Mouse (Mus musculus): ENCODE measurements at regions not wholly inside any gene's neighbourhood (a gene's known extent, or its start where the extent isn't known, plus 50 kb on each side); places are given as distances from the start of the nearest gene placed in this dataset.

DNA sequence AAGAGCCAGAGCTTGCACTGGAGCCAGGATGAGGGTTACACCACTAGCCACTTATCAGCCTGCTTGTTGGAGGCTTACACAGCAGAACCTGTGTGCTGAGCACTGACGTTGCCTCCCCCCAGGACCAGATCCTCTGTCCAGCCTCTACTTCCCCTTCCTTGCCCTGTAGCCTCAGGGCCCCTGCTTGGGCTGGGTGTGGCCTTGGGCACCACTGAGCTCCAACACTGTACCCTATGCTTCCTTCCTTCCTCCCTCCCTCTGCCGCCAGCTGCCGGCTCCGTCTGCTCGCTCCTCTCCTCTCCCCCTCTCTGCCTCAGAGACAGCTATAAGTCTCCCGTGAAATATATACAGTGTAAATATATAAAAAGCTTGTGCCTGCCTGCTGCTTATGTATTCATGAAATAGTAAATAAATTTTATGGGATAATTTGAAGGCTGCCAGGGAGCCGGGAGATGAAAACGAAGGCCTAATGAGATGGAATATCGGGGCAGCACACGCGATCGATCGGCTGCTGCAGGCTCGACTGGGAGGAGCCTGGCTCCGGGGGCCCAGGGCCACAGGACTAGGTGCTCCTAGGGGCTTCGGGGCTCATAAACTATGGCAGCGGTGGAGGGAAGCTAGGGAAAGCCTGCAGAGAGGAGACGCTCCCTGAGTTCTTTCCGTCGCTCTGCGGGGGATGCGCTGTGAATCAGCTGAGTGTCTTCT lies 135.6 kb downstream of the Rbm19 start:
- no peak for DNase-seq (ENCODE audit: low spot score)

- peak; percentile 14 for DNase-seq (ENCODE audit: low spot score)
Measured at GRCm38 (mm10) chr5:120252551-120252950, 136.3 kb downstream of the Rbm19 start.

- DNase-seq (ENCODE audit: low spot score), result no peak
Measured at GRCm38 (mm10) chr5:120262715-120263273, 146.5 kb downstream of the Rbm19 start.

GRCm38 (mm10) chr5:120269416-120269860 lies 153.2 kb downstream of the Rbm19 start:
- no peak for DNase-seq (ENCODE audit: low spot score)

GRCm38 (mm10) chr5:120270887-120271616 lies 154.8 kb downstream of the Rbm19 start:
- no peak for DNase-seq (ENCODE audit: low spot score)

GRCm38 (mm10) chr5:120276229-120276628 lies 155.3 kb upstream of the Lhx5 start:
- DNase-seq (ENCODE audit: low spot score), result no peak

DNA sequence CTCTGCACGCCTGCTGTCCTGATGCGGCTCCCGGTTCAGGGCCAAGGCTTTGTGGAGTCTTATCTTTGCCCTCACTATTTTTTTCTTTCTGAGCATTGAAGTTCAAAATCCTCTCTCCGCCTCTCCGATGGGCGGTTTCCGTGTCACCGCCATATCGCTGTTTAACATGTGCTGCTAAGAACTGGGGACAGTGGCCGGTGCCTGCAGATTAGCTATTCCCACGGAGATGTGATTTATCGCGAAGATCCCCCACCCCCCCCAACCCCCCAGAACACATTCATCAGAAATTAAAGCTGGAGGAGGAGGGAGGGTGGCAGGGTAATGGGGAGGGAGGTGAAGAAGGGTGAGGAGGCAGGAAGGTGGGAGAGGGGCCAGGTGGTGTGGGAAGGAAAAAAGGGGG lies 151.2 kb upstream of the Lhx5 start:
- no peak for DNase-seq (ENCODE audit: low spot score)

DNA sequence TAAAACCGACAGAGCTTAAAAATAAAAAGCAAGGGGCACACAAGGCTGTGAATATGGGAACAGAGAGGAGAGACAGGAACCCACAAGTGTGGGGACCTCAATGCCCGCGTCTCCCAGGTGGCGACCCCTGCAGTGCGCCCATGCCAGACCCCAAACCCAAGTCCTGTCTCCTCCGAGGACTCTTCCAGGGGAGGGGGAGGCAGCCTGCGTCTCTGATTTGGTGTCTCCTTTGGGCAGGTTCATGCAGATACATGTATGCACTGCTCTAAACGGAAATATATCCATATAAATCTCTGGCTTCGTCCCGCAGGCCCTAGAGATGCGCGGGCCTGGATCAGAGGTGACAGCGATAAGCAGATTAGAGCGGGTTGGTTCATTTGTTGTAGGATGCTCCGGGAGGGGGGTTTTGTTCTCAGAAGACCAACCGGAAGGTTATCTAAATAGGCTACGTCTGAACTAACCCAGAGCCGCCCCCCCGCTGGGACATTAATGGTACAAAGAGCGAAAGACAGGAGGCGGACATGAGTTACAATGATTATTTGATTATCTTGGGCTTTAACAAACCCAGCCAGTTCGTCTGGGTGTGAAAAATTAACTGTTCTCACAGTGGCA lies 150.4 kb upstream of the Lhx5 start:
- DNase-seq (ENCODE audit: low spot score), result no peak

- DNase-seq (ENCODE audit: low spot score), result no peak
Measured at GRCm38 (mm10) chr5:120281840-120282565, 149.5 kb upstream of the Lhx5 start.

- no peak for DNase-seq (ENCODE audit: low spot score)
Measured at GRCm38 (mm10) chr5:120284625-120285024, 146.9 kb upstream of the Lhx5 start.

GRCm38 (mm10) chr5:120285036-120285435 lies 146.5 kb upstream of the Lhx5 start:
- DNase-seq (ENCODE audit: low spot score), result no peak

DNA sequence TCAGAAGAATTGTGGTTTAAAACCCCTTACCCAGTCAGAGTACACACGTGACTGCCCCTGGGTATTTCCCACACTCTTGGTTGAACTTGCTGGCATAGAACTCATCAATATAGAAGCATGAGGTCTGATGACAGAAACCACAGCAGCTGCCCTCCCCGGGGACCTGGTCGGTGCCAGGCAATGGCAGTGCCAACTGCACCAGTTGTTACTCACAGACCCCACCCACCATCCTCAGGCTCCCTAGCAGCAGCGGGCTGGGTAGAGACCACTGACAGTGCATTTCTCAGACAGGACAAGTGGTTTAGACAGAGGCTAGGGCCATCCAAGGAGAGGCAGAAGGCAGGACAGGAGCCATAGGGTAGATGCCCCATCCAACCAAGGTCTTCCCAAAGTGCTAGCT lies 144.7 kb upstream of the Lhx5 start:
- no peak for DNase-seq (ENCODE audit: low spot score)

DNA sequence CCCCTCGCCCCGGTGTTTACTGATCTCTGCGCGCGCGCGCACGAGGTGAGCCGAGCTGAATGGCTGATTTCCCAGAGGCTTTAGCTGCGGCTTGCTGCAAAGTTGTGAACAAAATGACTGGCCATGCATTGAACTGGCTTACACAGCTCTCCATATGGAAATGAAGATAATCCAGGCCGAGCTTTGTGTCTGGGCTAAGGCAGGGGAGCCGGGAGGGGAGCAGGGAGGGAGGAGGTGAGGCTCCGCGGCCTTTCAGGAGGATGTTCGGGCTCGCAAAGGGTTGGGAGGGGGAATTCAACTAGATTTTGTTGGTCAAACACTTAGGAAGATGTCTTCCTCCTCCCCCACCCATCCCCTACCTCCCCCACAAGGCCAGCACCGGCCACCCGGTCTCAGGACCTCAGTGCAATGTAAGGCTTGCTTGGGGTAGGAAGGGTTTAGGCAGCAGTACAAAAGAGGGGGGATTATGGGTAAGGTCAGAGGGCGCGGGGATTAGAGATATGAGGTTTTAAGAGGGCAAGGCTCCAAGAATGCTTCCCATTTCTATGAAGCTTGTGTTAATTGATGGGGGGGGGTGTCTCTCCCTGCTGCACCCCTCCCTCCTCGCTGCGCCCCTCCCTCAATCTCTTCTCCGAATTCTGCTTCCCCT lies 143.3 kb upstream of the Lhx5 start:
- no peak for DNase-seq (ENCODE audit: low spot score)

GRCm38 (mm10) chr5:120294526-120295078 lies 136.9 kb upstream of the Lhx5 start:
- DNase-seq (ENCODE audit: low spot score), result no peak

DNA sequence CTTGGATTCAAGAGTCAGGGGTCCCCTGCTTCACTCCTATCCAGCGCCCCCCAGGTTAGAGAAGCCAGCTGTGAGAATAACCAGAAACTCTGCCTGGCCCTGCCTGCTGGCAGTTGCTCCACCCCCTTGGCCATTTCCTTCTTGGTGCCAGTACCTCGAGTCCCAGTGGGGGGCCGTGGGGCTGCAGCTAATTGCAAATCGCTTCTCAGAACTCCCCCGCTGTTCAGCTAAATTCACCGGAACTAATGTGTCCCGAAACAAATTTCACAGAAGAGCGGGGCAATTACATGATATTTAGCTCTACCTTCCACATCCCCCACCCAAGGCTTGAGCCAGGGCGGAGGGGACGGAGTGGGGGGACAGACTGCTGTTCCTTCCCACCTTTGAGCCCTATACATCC lies 134.3 kb upstream of the Lhx5 start:
- DNase-seq (ENCODE audit: low spot score), result no peak

DNA sequence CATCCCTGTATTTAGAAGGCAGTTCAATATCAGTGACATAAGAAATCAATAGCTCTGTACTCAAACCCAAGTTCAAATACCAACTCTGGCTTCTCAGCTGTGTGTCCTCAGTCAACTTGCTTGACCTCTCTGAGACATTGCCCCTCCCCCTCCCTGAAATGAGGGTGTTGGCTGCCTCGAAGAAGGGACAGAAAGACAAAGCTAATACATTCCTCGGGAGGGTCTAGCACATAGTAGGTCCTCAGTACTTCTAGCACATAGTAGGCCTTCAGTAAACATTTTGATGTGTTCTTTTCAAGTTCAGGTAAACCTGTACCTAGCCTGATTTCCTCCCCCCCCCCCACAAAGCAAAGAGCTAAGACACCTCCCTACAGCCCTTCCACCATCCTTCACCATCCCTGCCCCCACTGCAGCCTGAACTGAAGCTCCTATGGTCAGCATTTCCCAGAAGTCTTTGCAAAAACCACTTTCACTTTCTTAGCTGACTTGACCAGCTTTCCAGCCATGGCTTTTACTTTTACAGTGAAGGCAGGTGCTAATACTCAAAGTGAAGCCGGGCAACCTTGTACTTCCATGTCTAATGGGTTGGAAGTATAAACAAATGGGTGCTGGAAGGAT lies 133.7 kb upstream of the Lhx5 start:
- no peak for DNase-seq (ENCODE audit: low spot score)

DNA sequence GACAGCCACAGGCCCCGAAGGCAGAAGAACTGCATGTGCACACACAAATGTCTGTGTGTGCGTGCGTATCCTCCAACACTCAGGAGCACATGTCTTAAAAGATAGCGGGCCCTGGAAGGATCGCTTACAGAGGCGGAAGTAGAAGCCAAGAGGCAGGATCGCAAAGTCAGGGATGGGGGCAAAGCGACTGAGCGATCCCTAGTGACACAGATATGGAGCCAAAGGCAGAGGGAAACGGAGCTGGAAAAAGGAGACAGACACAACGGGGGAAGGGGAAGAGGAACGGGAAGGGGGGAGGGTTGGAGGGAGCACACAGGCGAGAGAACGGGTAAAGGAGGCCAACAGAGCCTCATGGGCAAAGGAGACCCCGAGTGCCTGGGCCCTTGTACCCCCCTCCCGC lies 129.8 kb upstream of the Lhx5 start:
- no peak for DNase-seq (ENCODE audit: low spot score)

GRCm38 (mm10) chr5:120302307-120302706 lies 129.2 kb upstream of the Lhx5 start:
- DNase-seq (ENCODE audit: low spot score), result no peak

DNA sequence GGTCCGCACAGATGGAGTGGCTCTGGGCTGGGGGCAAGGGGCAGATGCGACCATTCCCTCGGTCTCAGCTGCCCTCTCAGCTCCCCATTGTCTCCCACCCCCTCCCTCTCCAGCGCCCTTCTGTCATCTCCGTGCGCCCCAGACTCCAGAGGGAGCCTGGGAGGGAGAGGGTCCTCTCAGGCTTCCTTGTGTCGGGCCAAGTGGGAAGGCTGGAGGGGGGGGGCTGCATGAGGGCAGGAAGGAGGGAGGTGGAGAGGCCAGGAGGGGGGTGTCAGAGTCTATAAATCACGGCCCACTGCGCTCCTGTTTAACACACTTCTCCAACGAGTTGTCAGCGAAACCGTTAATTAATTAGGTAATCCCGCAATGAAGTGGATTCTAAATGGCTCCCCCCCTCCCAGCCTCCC lies 127.2 kb upstream of the Lhx5 start:
- DNase-seq (ENCODE audit: low spot score), result no peak

DNA sequence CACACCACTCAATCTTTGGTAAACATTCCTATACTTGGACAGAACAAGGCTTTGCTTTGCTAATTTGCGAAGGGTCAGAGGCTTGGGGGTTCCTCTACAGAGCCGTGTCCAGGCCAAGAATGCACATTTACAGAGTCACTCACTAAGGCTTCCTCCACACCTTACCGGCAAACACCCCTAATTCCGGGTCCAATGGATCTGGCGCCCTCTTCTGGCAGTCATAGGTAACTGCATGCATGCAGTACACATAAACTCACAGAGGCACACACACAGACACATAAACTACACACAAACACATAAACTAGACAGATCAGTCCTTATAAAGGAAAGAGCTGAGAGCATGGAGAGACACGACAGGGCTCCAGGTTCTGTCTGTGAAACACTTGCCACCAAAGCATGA lies 119.2 kb upstream of the Lhx5 start:
- DNase-seq (ENCODE audit: low spot score), result no peak

DNA sequence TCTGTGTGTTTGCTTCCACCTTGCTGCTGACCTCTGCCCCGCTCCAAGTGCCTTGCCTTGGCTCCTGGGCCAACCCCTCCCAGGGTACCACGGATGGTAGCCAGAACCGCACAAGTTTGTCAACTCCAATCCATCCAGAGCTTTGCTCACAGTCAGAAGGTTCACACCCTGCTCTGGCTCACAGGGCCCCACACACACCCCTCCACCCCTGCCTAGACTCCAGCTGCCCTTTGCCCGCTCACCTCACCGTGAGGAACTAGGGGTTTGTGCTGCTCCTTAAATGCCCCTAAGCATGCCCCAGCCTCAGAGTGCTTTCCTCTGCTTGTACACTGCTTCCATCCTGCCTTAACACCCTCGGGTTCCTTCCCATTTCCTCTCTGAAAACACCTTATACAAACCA lies 117.5 kb upstream of the Lhx5 start:
- no peak for DNase-seq (ENCODE audit: low spot score)
